Mouse (Mus musculus) brain, embryonic 14.5 days (tissue): ENCODE data around the gene Tcf12.

ENCODE experiments used
- CTCF ChIP-seq: fragments of 200-500 bp; IDR thresholded peaks from 2 replicates; pipeline ENCODE4 v1.5.1; 2012; ENCODE audit warnings: inconsistent platforms, mild to moderate bottlenecking, moderate library complexity, borderline replicate concordance; ENCODE audit not compliant: insufficient read depth, insufficient read length; ENCODE audit errors: extremely low read depth
- POLR2A ChIP-seq: fragments of 200-500 bp; IDR thresholded peaks from 2 replicates; pipeline ENCODE4 v1.6.1; 2012; ENCODE audit warnings: mild to moderate bottlenecking, inconsistent platforms, borderline replicate concordance; ENCODE audit not compliant: poor library complexity, insufficient read depth, insufficient read length, severe bottlenecking; ENCODE audit errors: extremely low read depth

- TF ChIP-seq CTCF (no peak), POLR2A (no peak)
Measured at GRCm38 (mm10) chr9:71895931-71896724, 215.5 kb downstream of the Tcf12 start.
